Mouse (Mus musculus): ENCODE measurements around the gene Nudt2.

DNA sequence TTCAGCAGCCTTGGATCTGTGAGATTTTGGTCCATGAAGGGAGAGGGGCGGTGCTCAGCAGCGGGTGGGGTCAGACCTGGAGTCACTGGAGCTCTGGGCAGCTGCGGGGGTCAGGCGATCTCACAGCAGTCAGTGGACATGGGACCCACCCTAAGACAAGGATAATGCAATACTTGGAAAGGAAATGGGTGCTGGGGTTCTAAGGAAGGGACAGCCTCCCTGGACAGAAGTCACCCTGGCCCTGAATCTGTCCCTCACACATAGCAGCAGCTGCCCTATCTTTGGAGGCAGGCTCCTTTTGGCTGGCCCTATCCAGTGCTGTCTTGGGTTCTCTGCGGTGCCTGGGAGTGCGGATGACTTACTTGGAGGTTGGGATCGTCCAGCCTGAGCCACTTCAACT lies 58.9 kb downstream of the Nudt2 start:
- no peak for TF ChIP-seq CTCF (conservative IDR thresholded peaks at IDR 0.05; ENCODE audit: low read length)
- no peak for TF ChIP-seq POU5F1 (IDR thresholded peaks at IDR 0.05; ENCODE audit: borderline replicate concordance, low read length)
